Mouse (Mus musculus): ENCODE measurements at regions not wholly inside any gene's neighbourhood (a gene's known extent, or its start where the extent isn't known, plus 50 kb on each side); places are given as distances from the start of the nearest gene placed in this dataset.
A peak's percentile ranks its signal among the peaks of the same experiment; 100 is the strongest.

GRCm38 (mm10) chr9:33901313-33902076, 584.2 kb upstream of the Kirrel3 start:
- Histone ChIP-seq H3K4me3 (replicated peaks) (no peak overlapping the region), H3K9ac (no peak overlapping the region), H3K4me2 (no peak overlapping the region; the same call in 1 of the 2 replicates), H3K36me3 (replicated peaks) (no peaks in the 10 kb centered on the region), H3K4me1 (peaks cover 23% of the 10 kb centered on the region), H3K27me3 (peaks cover 3% of the 10 kb centered on the region; the same call in 1 of the 2 replicates), H3K9me3 (no peaks in the 10 kb centered on the region), H3K27ac (no peak overlapping the region)
- WGBS, result 26% methylated on average over 10 of the region's 10 CpGs
- peak; percentile 81 for ATAC-seq (ENCODE audit: low FRiP score)

GRCm38 (mm10) chr9:33903991-33904570, 581.6 kb upstream of the Kirrel3 start:
- H3K4me3 ChIP-seq (replicated peaks), result no peak overlapping the region
- no peak overlapping the region for H3K4me2 ChIP-seq
- no peaks in the 10 kb centered on the region for H3K36me3 ChIP-seq (replicated peaks)
- H3K9ac ChIP-seq, result no peak overlapping the region
- H3K27ac ChIP-seq, result no peak overlapping the region
- WGBS, result 20% methylated on average over 5 of the region's 5 CpGs
- peak; percentile 53; the same call in 1 of the 2 replicates for ATAC-seq (ENCODE audit: low FRiP score)
- H3K9me3 ChIP-seq, result no peaks in the 10 kb centered on the region
- peaks cover 3% of the 10 kb centered on the region; the same call in 1 of the 2 replicates for H3K27me3 ChIP-seq
- H3K4me1 ChIP-seq, result peaks cover 23% of the 10 kb centered on the region

DNA sequence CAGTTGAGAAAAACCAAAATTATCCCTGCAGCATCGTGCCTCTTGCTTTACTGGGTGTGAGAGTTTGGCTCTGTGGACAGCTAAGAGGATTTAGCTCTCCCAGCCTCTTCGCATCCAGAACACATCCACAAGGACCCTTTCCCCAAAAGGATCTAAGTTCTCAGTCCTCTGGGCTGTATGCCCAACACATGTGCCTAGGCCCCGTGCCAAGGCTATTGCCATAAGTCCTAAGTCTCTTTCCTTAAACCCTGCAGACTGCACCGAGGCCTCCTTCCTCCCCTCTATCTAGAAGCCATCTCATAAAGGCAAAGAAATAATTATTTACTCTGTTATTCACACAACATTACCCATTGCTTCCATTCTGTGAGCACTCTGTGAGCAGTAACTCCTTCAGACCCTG, 570.8 kb upstream of the Kirrel3 start:
- no peak overlapping the region for H3K9ac ChIP-seq
- H3K4me3 ChIP-seq (replicated peaks), result no peak overlapping the region
- no peak for ATAC-seq (ENCODE audit: low FRiP score)
- H3K4me2 ChIP-seq, result no peak overlapping the region
- H3K27me3 ChIP-seq, result peaks cover 16% of the 10 kb centered on the region; the same call in 1 of the 2 replicates
- H3K27ac ChIP-seq, result no peak overlapping the region
- no peaks in the 10 kb centered on the region for H3K9me3 ChIP-seq
- H3K4me1 ChIP-seq, result no peaks in the 10 kb centered on the region
- no peaks in the 10 kb centered on the region for H3K36me3 ChIP-seq (replicated peaks)
- 92% methylated on average over 4 of the region's 4 CpGs for WGBS

- no peak overlapping the region for H3K9ac ChIP-seq
- H3K4me2 ChIP-seq, result no peak overlapping the region
- no peak overlapping the region for H3K27ac ChIP-seq
- H3K4me1 ChIP-seq, result no peaks in the 10 kb centered on the region
- H3K9me3 ChIP-seq, result no peaks in the 10 kb centered on the region
- WGBS, result 50% methylated on average over 4 of the region's 4 CpGs
- peaks cover 16% of the 10 kb centered on the region; the same call in 1 of the 2 replicates for H3K27me3 ChIP-seq
- no peak for ATAC-seq (ENCODE audit: low FRiP score)
- no peaks in the 10 kb centered on the region for H3K36me3 ChIP-seq (replicated peaks)
- H3K4me3 ChIP-seq (replicated peaks), result no peak overlapping the region
Measured at GRCm38 (mm10) chr9:33915349-33916056, 570.2 kb upstream of the Kirrel3 start.

- no peak for ATAC-seq (ENCODE audit: low FRiP score)
- no peak overlapping the region for H3K27ac ChIP-seq
- H3K9me3 ChIP-seq, result no peaks in the 10 kb centered on the region
- H3K4me3 ChIP-seq (replicated peaks), result no peak overlapping the region
- H3K4me2 ChIP-seq, result no peak overlapping the region
- WGBS, result 87% methylated on average over 4 of the region's 4 CpGs
- H3K27me3 ChIP-seq, result no peaks in the 10 kb centered on the region
- no peaks in the 10 kb centered on the region for H3K4me1 ChIP-seq
- H3K9ac ChIP-seq, result no peak overlapping the region
- no peaks in the 10 kb centered on the region for H3K36me3 ChIP-seq (replicated peaks)
Measured at GRCm38 (mm10) chr9:33930286-33930685, 555.4 kb upstream of the Kirrel3 start.

GRCm38 (mm10) chr9:33934071-33934470, 551.6 kb upstream of the Kirrel3 start:
- 93% methylated on average over 5 of the region's 5 CpGs for WGBS
- Histone ChIP-seq H3K4me3 (replicated peaks) (no peak overlapping the region), H3K4me2 (no peak overlapping the region), H3K9me3 (no peaks in the 10 kb centered on the region), H3K27me3 (no peaks in the 10 kb centered on the region), H3K36me3 (replicated peaks) (no peaks in the 10 kb centered on the region), H3K4me1 (no peaks in the 10 kb centered on the region), H3K9ac (no peak overlapping the region), H3K27ac (no peak overlapping the region)
- no peak for ATAC-seq (ENCODE audit: low FRiP score)

GRCm38 (mm10) chr9:33954319-33954718, 531.4 kb upstream of the Kirrel3 start:
- Histone ChIP-seq H3K9ac (no peak overlapping the region), H3K27me3 (no peaks in the 10 kb centered on the region)
- no peak for ATAC-seq (ENCODE audit: low FRiP score)

More at GRCm38 (mm10) chr9:33954319-33954718, 531.4 kb upstream of the Kirrel3 start:
- Histone ChIP-seq H3K9me3 (no peaks in the 10 kb centered on the region), H3K36me3 (replicated peaks) (no peaks in the 10 kb centered on the region), H3K4me1 (no peaks in the 10 kb centered on the region), H3K4me2 (no peak overlapping the region), H3K4me3 (replicated peaks) (no peak overlapping the region), H3K27ac (no peak overlapping the region)
